Mouse (Mus musculus) G1E (cell line): ENCODE data around the gene Tbcb. TPM values are rescaled to one million over a fixed set of nuclear protein-coding genes. Genes with fewer than 3 reads are reported as not detected.
"Not testable (repeated sequence)": the region's sequence is repeated elsewhere in the genome, so short reads cannot be mapped to it uniquely, and the experiment has no call there.

Source experiments
- ATAC-seq: 2 replicates; pipeline ENCODE4 v1.8.0; 2016; ENCODE audit warnings: mild to moderate bottlenecking; ENCODE audit not compliant: insufficient number of reproducible peaks, poor library complexity, low FRiP score, severe bottlenecking; ENCODE audit errors: extremely low read depth
- DNase-seq: peaks from one replicate; pipeline ENCODE4 v3.0.0; 2012; ENCODE audit warnings: low spot score
- H3K27me3 ChIP-seq: 2 replicates; pipeline ENCODE4 v1.6.1; 2012; ENCODE audit warnings: mild to moderate bottlenecking, low read length, inconsistent platforms; ENCODE audit not compliant: insufficient read depth
- H3K36me3 ChIP-seq: replicated peaks from 2 replicates; pipeline ENCODE3; 2012; ENCODE audit warnings: mild to moderate bottlenecking, inconsistent platforms
- H3K4me1 ChIP-seq: 2 replicates; pipeline ENCODE4 v1.6.1; 2012; ENCODE audit warnings: low read depth, low read length, inconsistent platforms, mixed read lengths; ENCODE audit not compliant: insufficient read depth
- H3K4me3 ChIP-seq: 2 replicates; pipeline ENCODE4 v1.5.1; 2012; ENCODE audit warnings: low read depth, mild to moderate bottlenecking, inconsistent platforms, low read length, moderate library complexity, mixed read lengths
- H3K9me3 ChIP-seq: replicated peaks from 2 replicates; pipeline ENCODE4 v1.6.1; 2012; ENCODE audit warnings: inconsistent platforms
- CTCF ChIP-seq: IDR thresholded peaks from 2 replicates; pipeline ENCODE4 v1.5.1; 2012; ENCODE audit warnings: low read depth, low read length, inconsistent platforms, mixed read lengths
- GATA1 ChIP-seq: IDR thresholded peaks from 2 replicates; pipeline ENCODE4 v1.6.1; 2012; ENCODE audit warnings: borderline replicate concordance, low read length, inconsistent platforms, mixed read lengths
- GATA2 ChIP-seq: IDR thresholded peaks from 2 replicates; pipeline ENCODE4 v1.6.1; 2012; ENCODE audit warnings: low read depth, low read length, inconsistent platforms, borderline replicate concordance
- POLR2AphosphoS5 ChIP-seq: IDR thresholded peaks from 2 replicates; pipeline ENCODE4 v1.6.1; 2012; ENCODE audit warnings: low read depth, low read length, inconsistent platforms; ENCODE audit not compliant: insufficient replicate concordance
- TAL1 ChIP-seq: conservative IDR thresholded peaks from 2 replicates; pipeline ENCODE4 v1.6.1; 2012; ENCODE audit warnings: low read depth, low read length, inconsistent platforms, mixed read lengths
- polyA plus RNA-seq: library from polyadenylated mRNA; stranded (reverse); fragments of >175 nt; gene quantifications from 2 replicates; pipeline ENCODE4 v1.2.3, GENCODE M21; 2012
- total RNA-seq, 2 experiments: library from RNA; stranded (forward) in 1 of 2; stranded (reverse) in 1 of 2; fragments of 200-1000 nt in 1 of 2; fragments of >200 nt in 1 of 2; fragmentation: Nextera tagmentation in 1 of 2; gene quantifications; 2 replicates each; pipeline ENCODE4 v1.2.3; 2014 to 2017

Gene Tbcb
- total and polyA plus RNA-seq, 3 experiments = 19.7 to 38.1 (median 38.1) TPM

DNA sequence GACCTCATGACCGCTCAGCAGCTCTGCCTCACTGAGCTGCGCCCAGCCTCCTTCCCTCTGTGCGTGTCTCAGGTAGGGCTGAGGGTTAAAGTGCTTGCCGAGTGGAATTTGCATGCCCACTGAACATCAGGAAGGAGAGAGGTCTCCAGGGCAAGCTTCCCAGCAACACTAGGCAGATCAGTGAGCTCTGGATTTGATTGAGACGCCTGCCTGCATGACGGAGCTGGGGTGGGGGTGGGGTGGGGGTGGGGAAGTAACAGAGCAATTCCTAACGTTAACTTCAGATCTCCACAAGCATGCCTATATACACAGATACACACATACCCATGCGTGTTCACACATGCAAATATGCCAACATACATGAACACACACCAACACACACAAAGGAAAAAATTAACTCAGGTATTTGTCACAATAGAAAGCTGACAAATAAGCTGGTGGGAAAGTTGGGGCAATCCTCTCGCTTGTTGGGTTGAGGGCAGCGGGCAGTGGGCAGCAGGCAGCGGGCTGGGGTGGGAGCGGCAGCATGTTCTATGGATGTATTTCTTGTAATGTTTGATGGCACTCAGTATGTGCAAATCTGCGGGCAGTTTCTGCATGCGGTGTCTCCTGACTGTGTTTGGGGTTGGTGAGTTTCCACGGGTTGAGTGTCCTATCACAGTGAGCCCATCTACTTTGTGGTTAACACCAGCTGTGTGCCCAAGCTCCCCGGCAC is 12.6 kb downstream of the Tbcb start:
- no peaks in the 10 kb centered on the region for H3K27me3 ChIP-seq
- H3K9me3 ChIP-seq = no peaks in the 10 kb centered on the region; the same call in 1 of the 2 replicates
- TF ChIP-seq GATA1 (no peak), TAL1 (no peak), POLR2AphosphoS5 (no peak)
- ATAC-seq (no peak; the same call in 1 of the 2 replicates), DNase-seq (peak; percentile 65)
- H3K4me1 ChIP-seq = peaks cover 33% of the 10 kb centered on the region
- peak overlapping the region; percentile 69 for H3K4me3 ChIP-seq
- peaks cover 12% of the 10 kb centered on the region for H3K36me3 ChIP-seq

DNA sequence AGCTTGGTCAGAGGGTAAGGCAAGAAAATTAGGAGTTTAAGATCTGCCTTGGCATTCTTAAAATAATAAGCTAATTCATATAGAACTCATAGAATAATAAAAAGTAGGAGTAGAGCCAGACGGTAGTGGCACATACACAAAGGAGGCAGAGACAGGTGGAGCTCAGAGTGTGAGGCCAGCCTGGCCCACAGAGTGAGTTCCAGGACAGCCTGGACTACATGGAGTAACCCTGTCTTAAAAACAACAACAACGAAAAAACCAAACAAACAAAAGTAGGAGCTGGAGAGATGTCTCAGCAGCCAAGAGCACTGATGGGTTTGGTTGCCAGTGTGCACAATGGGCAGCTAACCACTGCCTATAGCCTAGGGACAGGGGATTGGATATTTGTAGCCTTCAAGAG is 14.8 kb downstream of the Tbcb start:
- peaks cover 8% of the 10 kb centered on the region; the same call in 1 of the 2 replicates for H3K27me3 ChIP-seq
- no peaks in the 10 kb centered on the region for H3K36me3 ChIP-seq
- ATAC-seq = no peak
- no peak overlapping the region for H3K4me3 ChIP-seq
- no peak for DNase-seq
- peaks cover 31% of the 10 kb centered on the region for H3K4me1 ChIP-seq
- H3K9me3 ChIP-seq = no peaks in the 10 kb centered on the region
- TF ChIP-seq TAL1 (no peak), GATA2 (no peak), CTCF (no peak), GATA1 (no peak), POLR2AphosphoS5 (no peak)

GRCm38 (mm10) chr7:30216723-30217151 is 15.3 kb downstream of the Tbcb start:
- H3K36me3 ChIP-seq = no peaks in the 10 kb centered on the region
- peak overlapping the region; percentile 31; the same call in 1 of the 2 replicates for H3K4me3 ChIP-seq
- DNase-seq (peak; percentile 71), ATAC-seq (peak; percentile 59)
- TF ChIP-seq GATA1 (no peak), CTCF (peak; percentile 67; the same call in 1 of the 2 replicates), POLR2AphosphoS5 (no peak), GATA2 (no peak), TAL1 (no peak)
- no peaks in the 10 kb centered on the region for H3K9me3 ChIP-seq
- H3K4me1 ChIP-seq = peaks cover 28% of the 10 kb centered on the region
- peaks cover 12% of the 10 kb centered on the region; the same call in 1 of the 2 replicates for H3K27me3 ChIP-seq

- Histone ChIP-seq H3K36me3 (no peaks in the 10 kb centered on the region), H3K4me3 (no peak overlapping the region), H3K27me3 (peaks cover 16% of the 10 kb centered on the region), H3K9me3 (no peaks in the 10 kb centered on the region), H3K4me1 (peaks cover 25% of the 10 kb centered on the region)
- DNase-seq (no peak), ATAC-seq (no peak)
- TF ChIP-seq GATA2 (no peak), CTCF (no peak), GATA1 (no peak), TAL1 (no peak), POLR2AphosphoS5 (no peak)
Measured at GRCm38 (mm10) chr7:30215875-30216274, 16.2 kb downstream of the Tbcb start.

GRCm38 (mm10) chr7:30213881-30214280 is 18.2 kb downstream of the Tbcb start:
- ATAC-seq (no peak), DNase-seq (no peak)
- H3K27me3 ChIP-seq = peaks cover 16% of the 10 kb centered on the region
- H3K4me3 ChIP-seq = no peak overlapping the region
- H3K4me1 ChIP-seq = peaks cover 11% of the 10 kb centered on the region
- TF ChIP-seq GATA1 (no peak), CTCF (no peak), POLR2AphosphoS5 (no peak), GATA2 (no peak), TAL1 (no peak)
- no peaks in the 10 kb centered on the region for H3K9me3 ChIP-seq
- H3K36me3 ChIP-seq = no peaks in the 10 kb centered on the region

DNA sequence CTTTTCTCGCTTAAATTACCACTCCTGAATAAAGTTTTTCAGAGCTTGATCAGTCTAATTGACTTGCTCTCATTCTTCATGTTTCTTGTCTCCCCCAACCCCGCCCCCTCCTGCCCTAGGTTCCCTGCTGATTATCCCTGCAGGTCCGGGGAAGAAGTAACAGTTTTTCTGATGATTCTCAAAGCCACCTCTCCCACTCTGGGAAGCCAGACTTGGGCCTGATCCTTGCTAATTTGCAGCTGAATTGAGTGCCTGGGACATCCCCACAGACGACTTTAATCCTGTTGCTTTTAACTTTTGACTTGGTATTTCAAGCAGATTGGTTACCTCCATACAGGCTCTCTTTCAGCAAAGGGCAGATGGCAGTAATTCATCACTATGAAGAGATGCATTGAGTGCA is 21.0 kb downstream of the Tbcb start:
- ATAC-seq (no peak), DNase-seq (no peak)
- H3K4me3 ChIP-seq = no peak overlapping the region
- peaks cover 22% of the 10 kb centered on the region for H3K27me3 ChIP-seq
- H3K4me1 ChIP-seq = no peaks in the 10 kb centered on the region
- H3K36me3 ChIP-seq = no peaks in the 10 kb centered on the region
- no peak for TF ChIP-seq TAL1
- TF ChIP-seq GATA2 = no peak
- no peak for TF ChIP-seq CTCF
- TF ChIP-seq POLR2AphosphoS5 = no peak
- TF ChIP-seq GATA1 = no peak
- H3K9me3 ChIP-seq = no peaks in the 10 kb centered on the region

DNA sequence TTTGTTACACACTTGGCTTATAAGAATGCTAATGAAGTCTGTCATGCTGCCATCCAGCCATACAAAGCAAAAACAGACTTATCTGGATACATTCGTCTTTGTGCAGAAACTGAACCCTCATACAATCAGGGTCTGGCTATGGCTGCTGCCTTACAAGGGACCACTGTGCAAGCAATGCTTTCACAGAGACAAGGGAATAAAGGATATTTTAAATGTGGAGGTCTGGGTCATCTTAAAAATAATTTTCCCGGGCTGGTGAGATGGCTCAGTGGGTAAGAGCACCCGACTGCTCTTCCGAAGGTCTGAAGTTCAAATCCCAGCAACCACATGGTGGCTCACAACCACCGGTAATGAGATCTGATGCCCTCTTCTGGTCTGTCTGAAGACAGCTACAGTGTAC is 25.7 kb downstream of the Tbcb start:
- H3K9me3 ChIP-seq, ATAC-seq, H3K4me3 ChIP-seq, DNase-seq, H3K4me1 ChIP-seq, H3K36me3 ChIP-seq: not testable (repeated sequence)
- peaks cover 10% of the 10 kb centered on the region for H3K27me3 ChIP-seq
